Mouse (Mus musculus): ENCODE measurements around the gene Gclm.

The Gclm gene

DNA sequence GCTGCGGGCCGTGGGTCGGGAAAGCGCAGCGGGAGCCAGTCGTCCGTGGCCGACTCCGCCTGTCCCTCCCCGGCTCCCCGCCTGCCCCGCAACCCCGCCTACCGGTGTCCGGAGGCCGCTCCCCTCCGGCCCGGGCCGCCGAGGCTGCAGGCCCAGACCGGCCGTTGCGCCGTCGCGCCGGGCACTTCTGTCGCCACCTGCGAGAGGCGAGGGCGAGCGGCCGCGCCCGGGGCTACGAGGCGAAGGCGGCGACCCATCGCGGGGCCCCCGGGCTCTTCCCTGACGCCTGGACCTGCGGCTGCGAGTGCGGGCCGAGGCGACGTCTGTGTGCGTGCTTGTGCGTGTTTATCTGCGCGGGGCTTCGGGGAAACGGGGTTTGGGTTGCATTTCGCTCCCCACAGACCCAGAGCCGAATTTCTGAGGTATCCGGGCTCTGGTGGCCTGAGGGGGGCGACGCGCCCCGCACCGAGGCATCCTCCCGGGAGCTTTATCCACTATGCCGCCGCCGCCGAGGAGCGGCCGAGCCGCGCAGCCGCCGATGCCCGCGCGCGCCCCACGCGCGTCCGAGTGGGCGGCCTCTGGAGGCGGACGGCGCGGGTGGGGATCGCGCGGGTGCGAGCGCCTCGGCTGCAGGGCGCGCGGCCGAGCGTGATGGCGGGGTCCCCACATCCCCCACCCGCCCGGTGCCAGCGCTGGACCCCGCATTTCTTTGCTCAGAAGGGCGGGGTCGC lies 48.0 kb downstream of the Gclm start:
- peak; percentile 88 for DNase-seq (ENCODE audit: low spot score)

GRCm38 (mm10) chr3:122293954-122294850 lies 48.8 kb downstream of the Gclm start, which contains the start of gene Bcar3:
Bcar3 (plus strand) TSS chr3:122294136.
- DNase-seq (ENCODE audit: low spot score): peak; percentile 92

DNA sequence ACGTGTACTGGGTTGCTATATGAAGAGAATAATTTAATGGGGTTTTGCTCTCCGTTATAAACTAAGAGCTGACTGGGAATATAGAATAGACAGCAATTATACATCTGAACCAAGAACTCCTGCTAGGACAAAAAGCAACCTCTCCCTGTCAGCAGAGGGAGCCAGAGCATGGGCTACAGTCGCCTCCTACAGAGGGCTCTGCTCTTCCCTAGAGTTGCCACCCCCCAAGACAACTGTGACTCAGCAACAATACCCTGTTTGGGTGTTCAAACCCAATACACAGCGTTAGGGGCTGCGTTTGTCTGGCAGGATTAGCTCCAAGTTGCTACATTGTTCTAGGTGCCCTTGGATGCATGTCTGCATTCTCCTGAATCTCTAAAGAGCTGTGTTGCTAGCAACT lies 50.2 kb downstream of the Gclm start:
- peak; percentile 60 for DNase-seq (ENCODE audit: low spot score)

- no peak for DNase-seq (ENCODE audit: low spot score)
Measured at GRCm38 (mm10) chr3:122296979-122297378, 51.6 kb downstream of the Gclm start.

DNA sequence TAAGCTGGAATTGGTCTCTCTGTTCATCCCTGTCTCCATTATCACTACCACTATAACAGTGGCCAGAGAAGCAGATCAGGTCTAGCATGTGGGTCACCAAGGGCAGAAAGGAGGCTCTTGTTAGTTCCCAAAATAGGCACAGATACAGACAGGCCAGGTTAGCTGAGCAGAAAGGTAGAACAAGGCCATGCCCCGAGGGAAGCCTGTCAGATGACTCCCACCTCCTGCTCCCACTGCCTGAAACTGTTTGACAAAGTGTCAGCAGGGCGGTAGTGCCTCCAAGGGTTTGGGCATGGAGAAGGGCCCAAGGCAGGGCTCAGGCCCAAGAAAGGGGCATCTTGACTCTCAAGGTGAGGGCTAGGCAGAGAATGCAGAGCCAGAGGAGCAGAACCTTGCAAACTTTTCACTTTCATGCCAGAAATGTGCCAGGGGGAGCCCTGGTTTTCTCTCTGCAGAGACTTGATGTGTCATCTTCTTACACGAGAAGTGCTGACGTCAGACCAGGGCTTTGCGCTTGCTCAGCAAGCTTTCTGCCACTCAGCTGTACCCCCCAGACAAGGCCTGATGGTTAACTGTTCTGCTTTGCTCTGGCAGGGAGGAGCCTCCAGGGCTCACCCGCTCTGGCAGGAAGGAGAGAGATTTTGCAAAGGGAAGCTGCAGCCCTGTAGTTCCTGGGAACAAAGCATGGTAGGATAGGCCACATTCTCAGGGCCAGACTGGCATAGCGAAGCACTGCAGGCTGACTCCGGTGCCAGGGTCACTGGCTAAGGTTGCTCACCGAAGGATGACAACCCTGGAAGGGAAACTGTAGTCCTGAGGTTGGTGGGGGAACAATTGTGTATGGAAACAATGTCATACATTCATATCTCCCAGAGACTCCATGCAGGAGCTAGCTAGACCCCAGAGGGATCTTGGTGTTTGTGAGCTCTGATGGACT lies 55.9 kb downstream of the Gclm start:
- peak; percentile 27 for DNase-seq (ENCODE audit: low spot score)

DNA sequence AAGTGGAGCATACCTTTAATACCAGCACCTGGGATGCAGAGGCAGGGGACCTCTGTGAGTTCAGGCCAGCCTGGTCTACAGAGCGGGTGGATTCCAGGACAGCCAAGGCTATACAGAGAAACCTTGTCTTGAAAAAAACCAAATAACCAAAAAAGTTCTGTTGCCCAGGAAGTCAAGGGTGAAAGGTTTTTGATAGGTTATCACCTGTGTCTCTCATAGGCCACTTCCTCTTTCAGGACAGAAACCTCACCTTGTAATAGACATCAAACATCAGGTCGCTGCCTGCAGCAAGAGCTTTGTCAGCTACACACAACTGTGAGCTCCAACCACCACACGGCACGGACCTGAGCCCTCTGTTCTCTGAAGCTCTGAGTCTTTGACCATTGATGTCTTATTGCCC lies 59.2 kb downstream of the Gclm start:
- no peak for DNase-seq (ENCODE audit: low spot score)

- DNase-seq (ENCODE audit: low spot score): no peak
Measured at GRCm38 (mm10) chr3:122307894-122308671, 62.7 kb downstream of the Gclm start.

- DNase-seq (ENCODE audit: low spot score): no peak
Measured at GRCm38 (mm10) chr3:122308981-122309380, 63.6 kb downstream of the Gclm start.

DNA sequence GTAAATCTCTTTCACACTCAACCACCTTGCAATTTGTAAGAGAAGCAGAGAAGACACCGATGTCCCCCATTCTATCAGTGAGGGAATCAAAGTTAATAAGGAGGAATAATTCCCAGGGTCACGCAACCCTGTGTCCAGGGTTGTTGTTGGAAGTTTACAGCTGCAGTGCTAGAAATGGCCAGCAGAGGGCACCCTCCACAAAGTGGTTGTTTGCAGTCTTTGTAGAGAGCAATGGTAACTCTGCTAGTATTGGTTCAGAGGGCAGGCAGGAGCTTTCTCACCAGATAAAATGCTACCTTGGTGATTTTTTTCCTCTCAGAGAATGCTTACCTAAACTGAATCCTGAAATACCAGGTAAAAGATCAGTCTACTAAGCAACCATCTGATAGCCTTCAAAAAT lies 66.7 kb downstream of the Gclm start:
- DNase-seq (ENCODE audit: low spot score): peak; percentile 89

DNA sequence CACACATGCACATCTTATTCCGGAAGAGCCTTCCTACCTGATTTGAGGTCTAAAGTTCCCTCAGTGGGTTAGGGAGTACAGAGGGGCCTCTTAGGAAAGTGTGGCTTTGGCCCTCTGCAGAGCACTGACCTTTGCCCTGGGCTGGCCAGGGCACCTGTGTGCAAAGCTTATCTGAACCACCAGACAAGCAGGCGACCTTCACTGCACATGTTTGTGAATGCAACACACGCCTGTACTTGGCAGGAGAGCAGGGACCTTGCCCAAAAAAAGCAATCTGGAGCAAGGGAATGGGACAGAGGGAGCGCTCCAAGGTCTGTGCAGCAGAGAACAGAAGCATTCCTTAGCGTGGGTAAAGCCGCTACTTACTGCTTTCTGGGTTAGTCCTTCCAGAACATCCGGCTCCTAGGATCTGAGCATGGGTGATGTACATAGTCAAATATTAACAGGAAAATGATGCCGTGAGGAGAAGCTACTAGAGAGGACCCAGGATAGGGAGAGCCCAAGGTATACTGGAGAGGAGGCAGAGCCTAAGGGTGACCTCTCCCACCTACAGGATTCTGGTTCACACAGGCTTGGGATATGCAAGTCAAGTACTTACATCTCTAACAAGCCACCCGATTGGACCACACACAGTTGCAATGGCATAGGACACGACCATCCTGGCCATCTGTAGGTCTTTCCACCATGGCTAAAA lies 67.7 kb downstream of the Gclm start:
- no peak for DNase-seq (ENCODE audit: low spot score)

DNA sequence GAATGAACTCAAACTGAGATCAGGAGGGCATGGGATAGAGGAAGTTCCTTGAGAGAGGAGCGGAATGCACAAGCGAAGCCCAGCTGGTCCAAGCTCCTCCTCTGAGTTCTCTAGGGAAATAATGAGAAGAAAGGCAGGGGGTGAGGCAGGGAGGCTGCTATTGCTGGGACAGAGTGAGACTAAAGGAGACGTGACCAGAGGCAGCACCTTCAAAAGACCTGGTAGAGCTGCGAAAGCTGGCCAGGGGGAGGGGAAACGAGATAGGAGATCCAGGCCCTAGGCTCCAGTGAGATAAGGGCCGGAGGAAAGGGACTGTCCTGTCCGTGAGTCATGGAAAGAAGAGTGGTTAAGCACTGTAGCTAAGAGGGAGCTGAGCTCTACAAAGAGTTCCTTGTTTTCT lies 68.6 kb downstream of the Gclm start:
- DNase-seq (ENCODE audit: low spot score): no peak

GRCm38 (mm10) chr3:122316621-122317020 lies 71.3 kb downstream of the Gclm start:
- DNase-seq (ENCODE audit: low spot score): no peak

- DNase-seq (ENCODE audit: low spot score): no peak
Measured at GRCm38 (mm10) chr3:122317339-122317738, 72.0 kb downstream of the Gclm start.

All from urinary bladder, postnatal 14 days (tissue).